In the genomic region with DNA sequence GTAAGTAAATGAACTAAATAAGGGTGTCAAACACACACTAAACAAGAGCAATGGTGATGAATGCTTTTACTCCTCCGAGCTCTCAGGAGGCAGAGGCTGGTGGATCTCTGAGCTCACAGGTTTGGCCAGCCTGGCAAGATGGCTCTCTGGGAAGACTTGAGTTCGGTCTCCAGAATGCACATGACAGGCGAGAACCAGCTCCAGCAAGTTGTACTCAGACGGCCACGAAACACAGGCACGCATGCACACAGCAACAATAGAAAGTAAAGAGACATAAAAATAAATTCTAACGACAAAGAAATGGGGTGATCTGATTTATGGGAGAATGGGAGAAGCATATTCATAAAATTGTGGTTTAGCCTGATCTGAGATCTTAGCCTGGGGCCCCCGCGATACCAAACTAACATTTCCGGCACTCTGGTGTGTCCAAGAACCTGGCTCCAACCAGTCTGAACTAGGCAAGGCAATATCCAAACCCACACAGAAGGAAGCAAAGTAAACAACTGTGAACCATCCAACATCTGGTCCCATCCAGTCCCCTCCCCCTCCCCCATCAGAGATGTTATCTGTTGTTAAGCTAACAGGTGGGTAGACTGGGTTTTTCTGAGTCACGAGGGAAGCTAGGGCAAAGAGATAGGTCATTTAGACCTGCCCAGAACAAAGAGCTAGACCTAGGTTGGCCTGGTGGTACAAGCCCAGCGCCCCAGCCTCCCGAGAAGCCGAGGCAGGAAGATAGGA, we compare ENCODE assay signal across 12 mouse cellular contexts. TPM values are rescaled to one million over a fixed set of nuclear protein-coding genes. Genes with fewer than 3 reads are reported as not detected.
DNase-seq lines count a peak whose midpoint lies in the region; ATAC-seq lines count a peak whose summit lies in the region.
"Had no signal": no experiment of that assay in that cellular context is flagged by ENCODE, and none has a peak within 500 bp of the region (broad histone marks: within the 10 kb centered on the region; RNA-seq: fewer than 3 reads in every experiment).

No protein-coding gene starts in this region.

- no peaks in the 10 kb centered on the region for H3K4me1 ChIP-seq in intestine, embryonic 15.5 days (replicated peaks)
- peaks cover 3% of the 10 kb centered on the region for H3K4me1 ChIP-seq in liver, embryonic 16.5 days (ENCODE audit: control insufficient read depth, low read depth, low read length)
- H3K4me1 ChIP-seq: forebrain, embryonic 13.5 days had no signal

- H3K27me3 ChIP-seq in intestine, embryonic 15.5 days (replicated peaks): 0 out of 2 replicates have a peak, but pooled peaks cover 5% of the 10 kb centered on the region
- H3K27me3 ChIP-seq in liver, embryonic 16.5 days (ENCODE audit: control insufficient read depth, insufficient read depth, low read depth, low read length): no peaks in the 10 kb centered on the region; the same call in 1 of the 2 replicates

- peak; percentile 30; the same call in 1 of the 2 replicates for ATAC-seq in intestine, embryonic 15.5 days
- ATAC-seq in liver, embryonic 16.5 days (ENCODE audit: low read depth): peak; percentile 59
- ATAC-seq: forebrain, embryonic 13.5 days; lung, postnatal 0 days had no signal

- peak overlapping the region; percentile 24; the same call in 1 of the 2 replicates for H3K27ac ChIP-seq in intestine, embryonic 15.5 days
- H3K27ac ChIP-seq in liver, embryonic 16.5 days (ENCODE audit: low read length): no peak overlapping the region
- H3K27ac ChIP-seq: forebrain, embryonic 13.5 days had no signal

- H3K9me3 ChIP-seq in intestine, embryonic 15.5 days: no peaks in the 10 kb centered on the region
- no peaks in the 10 kb centered on the region for H3K9me3 ChIP-seq in liver, embryonic 16.5 days (replicated peaks; ENCODE audit: control insufficient read depth, low read length)
- H3K9me3 ChIP-seq: forebrain, embryonic 13.5 days; heart, embryonic 12.5 days had no signal

- no peak overlapping the region for H3K4me3 ChIP-seq in intestine, embryonic 15.5 days (replicated peaks)
- H3K4me3 ChIP-seq in liver, embryonic 16.5 days (ENCODE audit: low read depth, low read length): no peak overlapping the region
- H3K4me3 ChIP-seq: forebrain, embryonic 13.5 days; heart, embryonic 12.5 days had no signal

- peak; percentile 85 for DNase-seq in urinary bladder, postnatal 14 days (ENCODE audit: low spot score)
- DNase-seq in urinary bladder, postnatal 25 days (ENCODE audit: low spot score): no peak
- DNase-seq in frontal cortex, postnatal 14 days (ENCODE audit: low spot score in 2 of 2): no peak
- no peak for DNase-seq in cerebellum, postnatal 14 days
- DNase-seq in right cerebral cortex, postnatal 10 days (ENCODE audit: low spot score in 2 of 2): no peak
- DNase-seq: cerebellum, adult 18-20 months had no signal

- WGBS in intestine, embryonic 15.5 days: 56% methylated on average over 14 of the region's 14 CpGs
- WGBS in liver, embryonic 16.5 days (ENCODE audit: insufficient replicate concordance): 64% methylated on average over 14 of the region's 14 CpGs

- no peak overlapping the region for H3K4me2 ChIP-seq in intestine, embryonic 15.5 days (replicated peaks)
- H3K4me2 ChIP-seq in liver, embryonic 16.5 days (ENCODE audit: low read depth, low read length): no peak overlapping the region
- H3K4me2 ChIP-seq: forebrain, embryonic 13.5 days; heart, embryonic 12.5 days had no signal

- no peak overlapping the region for H3K9ac ChIP-seq in intestine, embryonic 15.5 days
- H3K9ac ChIP-seq in liver, embryonic 16.5 days (ENCODE audit: low read depth, low read length): no peak overlapping the region
- H3K9ac ChIP-seq: forebrain, embryonic 13.5 days; heart, embryonic 12.5 days had no signal

- H3K36me3 ChIP-seq in intestine, embryonic 15.5 days: no peaks in the 10 kb centered on the region; the same call in 1 of the 2 replicates
- H3K36me3 ChIP-seq in liver, embryonic 16.5 days (ENCODE audit: control insufficient read depth, insufficient read depth): no peaks in the 10 kb centered on the region
- H3K36me3 ChIP-seq: heart, embryonic 12.5 days had no signal

RNA-seq across cellular contexts. Expression of a gene that starts 5.1 kb away (rescaled TPM):
- polyA plus RNA-seq in intestine, embryonic 15.5 days (2015; fragmentation: Nextera tagmentation; extraction: Ambion mirVana): 45.6 and 49.2 TPM in 2 replicates
- 0.28 and 0.71 TPM in 2 replicates for polyA plus RNA-seq in liver, embryonic 16.5 days (2015; fragmentation: Nextera tagmentation; extraction: Ambion mirVana)
- polyA plus RNA-seq: forebrain, embryonic 13.5 days had no signal

RNA-seq across cellular contexts. Expression of a gene that starts 9.5 kb away (rescaled TPM):
- polyA plus RNA-seq in intestine, embryonic 15.5 days (2015; fragmentation: Nextera tagmentation; extraction: Ambion mirVana): 18.5 and 25.7 TPM in 2 replicates
- polyA plus RNA-seq in liver, embryonic 16.5 days (2015; fragmentation: Nextera tagmentation; extraction: Ambion mirVana): 20.8 and 25.3 TPM in 2 replicates

RNA-seq across cellular contexts. Expression of a gene that starts 26.3 kb away (rescaled TPM):
- polyA plus RNA-seq in intestine, embryonic 15.5 days (2015; fragmentation: Nextera tagmentation; extraction: Ambion mirVana): 3.9 and 5.3 TPM in 2 replicates
- 258 and 277 TPM in 2 replicates for polyA plus RNA-seq in liver, embryonic 16.5 days (2015; fragmentation: Nextera tagmentation; extraction: Ambion mirVana)
- polyA plus RNA-seq: forebrain, embryonic 13.5 days had no signal

RNA-seq across cellular contexts. Expression of a gene that starts 35.1 kb away (rescaled TPM):
- polyA plus RNA-seq in intestine, embryonic 15.5 days (2015; fragmentation: Nextera tagmentation; extraction: Ambion mirVana): not detected in 2 replicates
- polyA plus RNA-seq in liver, embryonic 16.5 days (2015; fragmentation: Nextera tagmentation; extraction: Ambion mirVana): 0.09 and 0.12 TPM in 2 replicates
- polyA plus RNA-seq: forebrain, embryonic 13.5 days; heart, embryonic 12.5 days; lung, postnatal 0 days; neural tube, embryonic 11.5 days had no signal

RNA-seq across cellular contexts. Expression of a gene that starts 44.4 kb away (rescaled TPM):
- polyA plus RNA-seq in intestine, embryonic 15.5 days (2015; fragmentation: Nextera tagmentation; extraction: Ambion mirVana): 173 and 195 TPM in 2 replicates
- 2.6 and 4.7 TPM in 2 replicates for polyA plus RNA-seq in liver, embryonic 16.5 days (2015; fragmentation: Nextera tagmentation; extraction: Ambion mirVana)

Comparison
In these comparisons a context has a peak if more than half of its experiments do, and no peak if none do; other contexts are left out.
1. RNA of a gene that starts 5.1 kb away (polyA plus RNA-seq): 45.6 to 49.2 TPM in intestine, embryonic 15.5 days; 0.28 to 0.71 TPM in liver, embryonic 16.5 days; every median in the first group is over 10 times any median in the second.
2. RNA of a gene that starts 26.3 kb away (polyA plus RNA-seq): 258 to 277 TPM in liver, embryonic 16.5 days; 3.9 to 5.3 TPM in intestine, embryonic 15.5 days; every median in the first group is over 10 times any median in the second.